Mouse (Mus musculus) bone marrow macrophage, adult 2 months (primary cell): Measurements from ENCODE around the gene Ddit4.

Experiments
- CTCF ChIP-seq: IDR thresholded peaks from 2 replicates; pipeline ENCODE4 v1.5.1; 2012; ENCODE audit warnings: low read depth, mild to moderate bottlenecking, low read length, moderate library complexity
- POLR2A ChIP-seq: IDR thresholded peaks from 2 replicates; pipeline ENCODE4 v1.6.1; 2012; ENCODE audit warnings: mild to moderate bottlenecking, low read depth, low read length, borderline replicate concordance

GRCm38 (mm10) chr10:59949255-59949648 lies 2.4 kb downstream of the Ddit4 start:
- TF ChIP-seq CTCF, result no peak
- TF ChIP-seq POLR2A, result no peak
